Mouse (Mus musculus) inflammation-experienced regulatory T-cells, adult 6 months (primary cell): ENCODE results near the gene Tmem110. TPM values are rescaled to one million over a fixed set of nuclear protein-coding genes. Genes with fewer than 3 reads are reported as not detected.

Experiments
- ATAC-seq: one replicate; pipeline ENCODE4 v1.8.0; 2017
- polyA plus RNA-seq, 3 experiments: library from polyadenylated mRNA; unstranded; fragments of 100-300 nt; shearing (Covaris generic); gene quantifications; one replicate each; pipeline ENCODE4 v1.2.1; 2017

The Tmem110 gene
- polyA plus RNA-seq, 3 experiments from 2014 or later = 6.2 to 7.5 (median 6.6) TPM

DNA sequence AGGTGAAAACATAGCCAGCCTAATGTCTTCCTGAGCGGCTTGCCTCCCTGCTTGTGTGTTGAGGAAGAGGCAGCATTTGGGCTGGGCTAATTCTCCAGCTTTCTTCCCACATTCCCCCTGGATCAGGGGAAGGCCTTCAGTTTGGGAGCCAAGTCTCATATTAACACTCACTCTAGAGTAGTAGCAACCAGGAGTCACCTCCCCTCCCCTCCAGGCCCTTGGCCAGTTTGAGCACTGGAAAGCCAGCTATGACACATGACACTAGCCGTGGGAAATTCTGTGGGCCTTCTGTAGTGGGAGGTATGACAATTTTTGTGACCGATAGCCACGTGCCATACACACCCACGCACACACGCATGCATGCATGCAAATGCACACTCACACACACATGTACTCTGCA is 80.6 kb downstream of the Tmem110 start:
- no peak for ATAC-seq

DNA sequence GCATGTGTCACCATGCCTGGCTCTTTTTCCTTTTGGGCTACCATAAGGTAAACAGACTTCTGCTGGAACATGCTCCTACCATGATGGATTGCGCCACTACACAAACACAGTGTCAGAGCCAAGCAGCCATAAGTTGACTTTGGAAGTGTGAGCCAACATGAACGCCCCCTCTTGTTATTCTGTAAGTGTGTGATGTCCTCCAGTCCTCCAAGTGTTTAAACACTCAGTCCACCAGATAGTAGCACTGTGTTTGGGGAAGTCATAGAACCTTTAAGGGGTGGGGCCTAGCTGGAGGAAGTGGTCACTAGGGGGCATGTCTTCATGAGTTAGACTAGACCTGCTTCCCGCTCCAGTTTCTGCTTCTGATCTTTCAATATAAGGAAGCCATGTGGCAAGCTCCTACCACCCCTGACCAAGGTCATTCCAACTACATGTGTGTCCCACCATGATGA is 82.5 kb downstream of the Tmem110 start:
- ATAC-seq = no peak

DNA sequence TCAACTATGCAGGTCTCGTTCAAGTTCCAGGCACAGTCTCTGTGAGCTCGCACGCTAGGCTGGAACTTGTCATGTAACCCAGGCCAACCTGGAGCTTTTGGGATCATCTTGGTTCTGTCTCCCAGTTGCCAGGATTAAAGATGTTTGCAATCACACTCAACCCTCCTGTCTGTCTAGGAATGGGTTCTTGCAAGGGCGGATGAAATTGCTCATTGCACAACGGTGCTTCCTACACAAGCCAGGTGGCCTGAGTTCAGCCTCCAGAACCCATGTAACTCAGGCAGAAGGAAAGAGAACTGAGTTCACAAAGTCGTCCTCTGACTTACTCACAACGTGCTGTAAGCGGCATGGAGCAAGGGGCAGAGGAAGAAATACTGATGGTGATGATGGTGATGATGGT is 85.8 kb downstream of the Tmem110 start:
- no peak for ATAC-seq

DNA sequence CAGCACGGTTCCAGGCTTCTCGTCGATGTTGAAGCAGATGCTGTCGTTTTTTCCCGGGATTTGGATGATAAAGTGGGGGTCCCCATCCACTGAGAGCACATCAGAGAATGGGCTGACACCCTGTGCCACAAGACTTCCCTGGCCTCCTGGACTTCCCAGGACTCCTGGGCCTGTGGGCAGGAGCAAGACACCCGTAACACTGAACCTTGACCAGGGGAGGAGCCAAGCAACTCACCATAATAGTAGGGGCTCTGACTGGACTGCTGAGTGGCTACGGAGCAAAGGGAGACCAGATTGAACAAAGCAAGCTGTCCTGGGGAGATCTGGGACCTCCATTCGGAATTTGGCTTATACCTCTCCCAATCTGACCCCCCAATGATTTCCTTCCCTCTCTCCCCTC is 87.3 kb downstream of the Tmem110 start:
- no peak for ATAC-seq

DNA sequence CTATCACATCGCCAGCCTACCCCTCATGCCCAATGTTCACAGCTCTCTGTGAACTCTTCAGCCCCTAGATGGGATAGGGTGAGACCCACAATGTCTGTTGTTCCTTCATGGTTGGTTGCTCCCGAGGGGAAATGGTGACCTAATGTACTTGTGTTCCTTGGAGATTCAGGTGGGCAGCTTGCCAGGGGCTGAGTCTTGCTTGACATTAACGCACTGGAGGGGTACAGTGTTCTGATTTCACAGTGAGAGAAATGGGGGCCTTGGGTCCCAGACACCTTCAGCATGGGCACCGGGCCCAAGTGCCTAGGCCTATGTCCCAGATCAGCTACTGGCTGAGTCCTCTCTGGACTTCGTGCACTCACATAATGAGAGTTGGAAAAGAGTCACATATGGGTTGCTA is 88.0 kb downstream of the Tmem110 start:
- ATAC-seq = no peak

DNA sequence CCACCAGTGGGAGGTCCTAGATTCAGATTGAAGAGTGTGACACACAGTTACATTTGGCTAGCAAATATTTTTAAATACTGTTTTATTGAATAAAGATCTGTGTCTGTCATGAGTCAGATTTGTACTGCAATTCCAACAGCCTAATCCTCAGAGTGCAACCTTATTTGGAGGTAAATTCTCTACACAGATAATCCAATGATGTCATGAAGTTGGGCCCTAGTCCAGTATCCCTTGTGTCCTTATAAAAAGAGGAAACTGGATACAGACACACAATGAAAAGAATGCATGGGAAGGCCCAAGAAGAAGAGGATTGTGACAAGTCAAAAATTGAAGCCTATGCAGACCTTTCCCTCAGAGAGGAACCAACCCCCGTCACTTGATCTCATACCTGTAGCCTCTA is 91.1 kb downstream of the Tmem110 start:
- no peak for ATAC-seq

DNA sequence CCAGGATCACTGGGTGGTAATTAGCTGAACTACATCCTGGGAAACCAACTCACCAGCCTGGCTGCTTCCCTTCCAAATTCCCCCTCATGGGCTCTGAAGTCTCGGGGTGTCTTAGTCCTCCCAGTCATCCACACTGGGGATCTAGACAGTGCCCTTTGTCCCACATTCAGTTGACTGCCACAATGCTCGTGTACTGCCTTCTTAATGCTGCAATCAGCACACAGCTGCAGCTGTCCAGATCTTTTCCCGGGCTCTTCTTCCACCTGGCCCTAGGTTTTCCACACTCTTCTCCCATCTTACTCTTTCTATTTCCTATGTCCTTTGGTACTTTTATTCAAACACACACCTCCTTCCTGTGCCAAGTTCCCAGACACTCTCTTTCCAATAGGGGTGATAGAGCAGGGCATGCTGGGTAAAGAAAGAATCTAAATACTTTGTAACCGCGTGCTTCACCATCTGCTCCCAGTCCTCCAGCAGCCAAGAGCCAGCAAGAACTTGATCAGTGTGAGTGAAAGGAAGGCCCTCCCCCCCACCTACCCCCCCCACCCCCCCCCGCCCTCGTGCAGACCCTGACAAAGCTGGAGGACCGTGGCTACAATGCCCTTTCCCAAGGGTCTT is 96.8 kb downstream of the Tmem110 start:
- ATAC-seq = no peak

DNA sequence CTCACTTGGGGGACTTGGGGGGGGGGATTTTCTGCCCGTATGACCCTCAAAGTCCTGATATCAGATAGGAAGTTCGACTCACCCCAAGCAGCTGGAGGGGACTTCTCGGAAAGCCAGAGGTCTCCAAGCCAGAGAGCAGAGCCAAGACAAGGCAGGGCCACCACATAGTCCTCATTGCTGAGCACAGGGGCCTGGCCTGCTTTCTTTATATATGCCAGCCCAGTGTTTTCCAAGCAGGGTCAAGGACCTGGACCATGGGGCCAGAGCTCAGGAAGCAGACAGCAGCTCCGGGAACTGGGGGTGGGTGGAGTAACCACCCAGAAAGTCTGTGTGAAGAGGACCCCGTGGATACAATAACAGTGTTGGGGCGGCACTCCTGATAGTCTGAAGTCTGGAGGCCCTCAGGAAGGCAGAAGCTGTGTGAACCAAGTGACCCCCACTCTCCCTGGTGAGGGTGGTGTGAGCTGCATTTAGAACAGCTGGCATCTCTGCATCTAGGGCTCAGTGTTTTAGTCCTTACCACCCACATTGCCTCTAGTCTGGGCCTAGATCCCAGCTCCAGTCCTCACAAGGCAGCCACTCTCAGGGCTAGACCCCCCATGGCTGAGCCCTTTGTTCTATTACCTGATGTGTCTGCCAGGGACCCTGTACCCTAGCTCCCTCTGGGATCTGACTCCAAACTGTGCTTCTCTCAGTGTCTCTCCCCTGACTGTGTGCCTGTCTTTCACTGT is 98.2 kb downstream of the Tmem110 start, which contains the start of gene Itih3:
Itih3 (minus strand) TSS at position 386 of the 731 bp plus-strand sequence.
- no peak for ATAC-seq

DNA sequence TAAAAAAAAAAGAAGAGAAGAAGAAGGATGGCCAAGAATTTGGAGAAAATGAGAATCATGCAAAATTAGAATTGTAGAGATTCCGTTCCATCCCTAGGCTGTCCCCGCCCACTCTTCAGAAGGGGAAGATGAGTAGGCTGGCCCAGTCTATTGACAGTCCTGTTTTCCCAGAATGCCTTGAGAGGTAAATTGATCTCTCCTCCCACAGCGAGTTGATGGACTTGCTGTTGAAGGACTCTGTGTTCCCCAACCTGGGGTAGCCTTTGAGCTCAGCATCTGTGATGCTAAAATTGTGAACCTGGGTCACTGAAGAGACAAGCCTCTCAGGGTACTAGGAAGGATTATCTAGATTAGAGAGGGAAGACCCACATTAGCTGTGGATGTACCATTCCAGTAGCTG is 100.1 kb downstream of the Tmem110 start:
- ATAC-seq = no peak

Other genes starting within 250 kb of the Tmem110 start
- 10 to 100 TPM; 23.4 to 30.9 (median 28.3) TPM for gene Prkcd, start 199.4 kb upstream of the Tmem110 start, polyA plus RNA-seq
- gene Rft1, start 171.2 kb upstream of the Tmem110 start, polyA plus RNA-seq = 10 to 100 TPM; 10.9 to 17.1 (median 15.5) TPM
- 1 to 10 TPM; 7.1 to 9.9 (median 9.4) TPM for gene Sfmbt1, start 110.7 kb upstream of the Tmem110 start, polyA plus RNA-seq
- 1 to 10 TPM in 2 of 3 experiments, under 1 TPM in 1; 0.49 to 1.3 (median 1.1) TPM for gene Mustn1, start 53.6 kb downstream of the Tmem110 start, polyA plus RNA-seq
- not detected for gene Itih4, start 60.9 kb downstream of the Tmem110 start, polyA plus RNA-seq
- not detected for gene Itih3, start 98.2 kb downstream of the Tmem110 start, polyA plus RNA-seq
- not detected for gene Itih1, start 117.7 kb downstream of the Tmem110 start, polyA plus RNA-seq
- gene Nek4, start 125.8 kb downstream of the Tmem110 start, polyA plus RNA-seq = 1 to 10 TPM; 3.9 to 6.2 (median 5.1) TPM
- gene Glt8d1, start 175.8 kb downstream of the Tmem110 start, polyA plus RNA-seq = 1 to 10 TPM; 8.6 to 8.8 (median 8.7) TPM
- gene Spcs1, start 176.1 kb downstream of the Tmem110 start, polyA plus RNA-seq = 100 to 1,000 TPM; 297 to 353 (median 327) TPM
- 10 to 100 TPM; 45.2 to 57.3 (median 54.1) TPM for gene Pbrm1, start 193.5 kb downstream of the Tmem110 start, polyA plus RNA-seq
- gene Gnl3, start 193.6 kb downstream of the Tmem110 start, polyA plus RNA-seq = 10 to 100 TPM; 48.2 to 99.0 (median 80.0) TPM